Mouse (Mus musculus) thymus, postnatal 25 days (tissue): Measurements from ENCODE around the gene Nt5m.

Source experiments
- DNase-seq: peaks from one replicate; pipeline ENCODE4 v3.0.0; 2022

The Nt5m gene

GRCm38 (mm10) chr11:59846311-59846710 lies 7.1 kb downstream of the Nt5m start:
- DNase-seq, result no peak

GRCm38 (mm10) chr11:59847131-59847530 lies 7.9 kb downstream of the Nt5m start:
- DNase-seq, result peak; percentile 65

GRCm38 (mm10) chr11:59847891-59848884 lies 8.9 kb downstream of the Nt5m start:
- DNase-seq, result peak; percentile 67

GRCm38 (mm10) chr11:59852865-59853264 lies 13.6 kb downstream of the Nt5m start:
- DNase-seq, result no peak

GRCm38 (mm10) chr11:59860467-59860866 lies 21.2 kb downstream of the Nt5m start:
- DNase-seq, result no peak

- DNase-seq, result no peak
These were observed 25.1 kb downstream of the Nt5m start for GRCm38 (mm10) chr11:59864316-59864715.

GRCm38 (mm10) chr11:59872124-59872523 lies 32.9 kb downstream of the Nt5m start:
- DNase-seq, result no peak

GRCm38 (mm10) chr11:59880031-59880430 lies 40.8 kb downstream of the Nt5m start:
- peak; percentile 57 for DNase-seq

GRCm38 (mm10) chr11:59885217-59885986 lies 46.2 kb downstream of the Nt5m start:
- peak; percentile 46 for DNase-seq

GRCm38 (mm10) chr11:59886952-59887351 lies 47.7 kb downstream of the Nt5m start:
- no peak for DNase-seq

- no peak for DNase-seq
These were observed 48.9 kb downstream of the Nt5m start for GRCm38 (mm10) chr11:59888151-59888550.

GRCm38 (mm10) chr11:59891854-59892253 lies 52.6 kb downstream of the Nt5m start:
- DNase-seq, result no peak

- peak; percentile 26 for DNase-seq
These were observed 54.0 kb downstream of the Nt5m start for GRCm38 (mm10) chr11:59893153-59893788.

- no peak for DNase-seq
These were observed 55.7 kb downstream of the Nt5m start for GRCm38 (mm10) chr11:59894916-59895315.

GRCm38 (mm10) chr11:59895316-59895715 lies 56.1 kb downstream of the Nt5m start:
- no peak for DNase-seq

- no peak for DNase-seq
These were observed 58.8 kb downstream of the Nt5m start for GRCm38 (mm10) chr11:59897981-59898599.

GRCm38 (mm10) chr11:59899711-59900685 lies 60.8 kb downstream of the Nt5m start:
- no peak for DNase-seq

GRCm38 (mm10) chr11:59900995-59901394 lies 61.7 kb downstream of the Nt5m start:
- DNase-seq, result no peak

- DNase-seq, result no peak
These were observed 62.9 kb downstream of the Nt5m start for GRCm38 (mm10) chr11:59902045-59902726.

- DNase-seq, result no peak
These were observed 67.4 kb downstream of the Nt5m start for GRCm38 (mm10) chr11:59906521-59907123.
